Mouse (Mus musculus) kidney, adult 10 weeks (tissue): ENCODE measurements around the gene Nlk. TPM values are rescaled to one million over a fixed set of nuclear protein-coding genes. Genes with fewer than 3 reads are reported as not detected.

Experiments used
- polyA plus RNA-seq: library from polyadenylated mRNA; stranded (reverse); fragments of 350-450 nt; fragmentation: Illumina TruSeq; extraction: RNeasy Lipid Tissue Mini Kit (QIAGEN cat#74804); gene quantifications from one replicate; pipeline ENCODE4 v1.2.3, GENCODE M21; 2014; ENCODE audit warnings: low read depth, low replicate concordance

Nlk gene
- polyA plus RNA-seq, result 46.2 TPM

DNA sequence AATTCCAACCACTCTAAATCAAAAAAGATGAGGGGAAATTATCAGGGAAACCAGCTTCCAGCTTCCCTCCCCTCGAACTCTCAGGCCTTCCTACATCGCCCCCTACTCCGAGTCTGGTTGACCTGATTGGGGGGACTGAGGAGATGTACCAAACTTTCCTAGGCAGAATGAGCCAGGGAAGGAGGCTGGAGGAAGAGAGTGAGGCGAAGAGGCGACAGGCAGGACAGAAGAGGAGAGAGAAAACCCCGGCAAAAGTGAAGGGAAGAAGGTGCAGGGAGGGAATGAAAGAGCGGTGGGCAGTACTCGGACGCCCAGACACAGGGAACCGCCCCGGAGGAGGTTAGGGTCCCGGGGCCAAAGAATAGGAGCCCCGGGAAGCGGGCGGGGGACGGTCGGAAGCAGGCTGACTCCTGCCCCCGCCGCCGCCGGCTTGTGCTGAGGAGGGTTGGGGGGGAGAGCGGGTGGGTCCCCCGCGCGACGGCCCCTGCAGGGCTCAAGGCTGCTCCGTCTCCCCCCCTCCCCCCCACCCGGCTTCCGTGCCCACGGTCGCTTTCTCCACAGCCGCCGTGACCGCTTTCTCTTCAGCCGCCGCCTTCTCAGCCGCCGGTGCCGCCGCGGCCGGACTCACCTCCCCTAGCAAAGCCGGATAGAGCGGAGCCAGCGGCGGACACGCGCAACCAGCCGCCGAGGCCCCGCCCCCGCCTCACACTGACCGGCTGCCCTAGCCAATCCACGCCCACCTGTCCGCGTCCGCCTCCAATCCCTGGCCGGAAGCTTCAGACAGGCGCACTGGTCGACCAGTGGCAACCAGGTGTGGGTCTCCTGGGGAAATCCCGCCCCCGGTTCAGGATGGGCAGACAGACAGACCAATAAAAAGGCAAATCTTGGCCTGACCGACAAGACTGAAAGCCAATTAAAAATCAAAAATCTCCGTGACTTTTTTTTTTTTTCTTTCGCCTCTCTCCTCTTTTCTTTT, at the start of gene Nlk:
Gene Nlk (minus strand): TSS at position 597 of the 976 bp plus-strand sequence.

DNA sequence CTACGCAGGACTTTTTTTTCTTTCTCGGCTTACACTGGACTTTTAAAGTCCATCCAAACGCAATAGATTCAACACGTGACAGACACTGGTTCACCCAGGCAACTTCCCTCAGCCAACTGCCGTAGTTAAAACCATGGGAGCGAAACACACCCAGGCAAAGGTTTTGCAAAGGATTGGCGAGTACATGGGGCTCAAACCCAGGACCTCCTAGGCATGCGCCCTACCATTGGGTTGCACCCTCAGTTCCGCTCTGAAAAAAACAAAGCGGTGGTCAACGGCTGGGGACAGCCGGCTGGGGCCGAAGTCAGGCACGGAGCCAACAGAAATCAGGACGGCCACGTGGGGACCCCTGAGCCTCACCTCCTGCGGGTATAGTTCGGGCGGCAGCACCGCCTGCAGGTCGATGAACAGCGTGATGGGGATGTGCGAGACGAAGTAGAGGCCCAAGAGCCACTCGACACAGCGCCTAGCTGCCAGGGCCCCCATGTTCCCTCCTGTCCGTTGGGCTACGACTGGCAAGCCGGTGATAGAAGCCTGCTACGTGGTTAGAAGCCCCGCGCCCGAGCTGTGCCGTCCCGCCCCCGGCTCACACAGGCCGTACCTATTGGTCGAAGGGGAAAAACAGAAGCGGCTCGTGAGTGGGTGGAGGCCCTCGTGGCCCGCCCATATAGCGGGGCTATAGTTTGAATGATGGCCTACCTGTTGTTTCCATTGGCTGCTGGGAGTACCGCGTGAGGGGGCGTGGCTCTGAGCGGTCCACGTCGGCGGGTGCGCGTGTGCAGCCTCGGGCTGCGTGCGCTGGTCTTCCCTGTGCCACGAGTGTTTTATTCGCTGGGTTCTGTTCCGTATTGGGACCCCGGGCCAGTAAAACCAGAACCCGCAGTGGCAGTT, 146.8 kb downstream of the Nlk start, which contains the start of gene Tmem97:
Gene Tmem97 (minus strand): TSS at position 610 of the 891 bp plus-strand sequence.

GRCm38 (mm10) chr11:78536080-78536689, 161.0 kb downstream of the Nlk start, which contains the start of the genes Tnfaip1 and Ift20:
Gene Tnfaip1, minus strand, starts transcription at chr11:78536332.
Gene Ift20, plus strand, starts transcription at chr11:78536361.

Other genes starting within 250 kb of the Nlk start
- gene Slc46a1, start 231.7 kb downstream of the Nlk start, polyA plus RNA-seq, result 1.6 TPM
- not detected for gene Sarm1, start 199.6 kb downstream of the Nlk start, polyA plus RNA-seq
- gene Vtn, start 198.3 kb downstream of the Nlk start, polyA plus RNA-seq, result not detected
- gene Sebox, start 193.9 kb downstream of the Nlk start, polyA plus RNA-seq, result not detected
- gene Tmem199, start 185.2 kb downstream of the Nlk start, polyA plus RNA-seq, result 28.8 TPM
- gene Poldip2, start 185.2 kb downstream of the Nlk start, polyA plus RNA-seq, result 17.7 TPM
- 25.3 TPM for gene Tnfaip1, start 161.0 kb downstream of the Nlk start, polyA plus RNA-seq
- gene Ift20, start 161.0 kb downstream of the Nlk start, polyA plus RNA-seq, result 26.0 TPM
- 19.0 TPM for gene Tmem97, start 146.6 kb downstream of the Nlk start, polyA plus RNA-seq
- 5.9 TPM for gene Ccnq, start 54.4 kb upstream of the Nlk start, polyA plus RNA-seq
- gene Lyrm9, start 129.2 kb upstream of the Nlk start, polyA plus RNA-seq, result 3.1 TPM
- not detected for gene Nos2, start 223.4 kb upstream of the Nlk start, polyA plus RNA-seq